Mouse (Mus musculus) kidney, embryonic 14.5 days (tissue): ENCODE data around the gene Rsph6a. TPM values are rescaled to one million over a fixed set of nuclear protein-coding genes. Genes with fewer than 3 reads are reported as not detected.

ENCODE experiments used
- ATAC-seq: fragments of 200-750 bp; cut with Nextera tagmentation; 2 replicates; pipeline ENCODE4 v1.8.0; 2017; ENCODE audit warnings: moderate number of reproducible peaks, mild to moderate bottlenecking, moderate TSS enrichment, moderate library complexity; ENCODE audit not compliant: low FRiP score, low TSS enrichment
- H3K27ac ChIP-seq: fragments of 300-500 bp; sonication (generic); 2 replicates; pipeline ENCODE4 v1.5.1; 2014; ENCODE audit warnings: low read depth, mild to moderate bottlenecking, low read length, moderate library complexity, mixed read lengths
- H3K27me3 ChIP-seq: fragments of 300-500 bp; sonication (generic); 2 replicates; pipeline ENCODE4 v1.6.1; 2014; ENCODE audit warnings: mild to moderate bottlenecking, low read length; ENCODE audit not compliant: control insufficient read depth, insufficient read depth
- H3K36me3 ChIP-seq: fragments of 300-500 bp; sonication (generic); 2 replicates; pipeline ENCODE4 v1.6.1; 2014; ENCODE audit warnings: low read length, mixed read lengths; ENCODE audit not compliant: control insufficient read depth, insufficient read depth
- H3K4me1 ChIP-seq: fragments of 300-500 bp; sonication (generic); 2 replicates; pipeline ENCODE4 v1.6.1; 2014; ENCODE audit warnings: low read length, mixed read lengths; ENCODE audit not compliant: control insufficient read depth, insufficient read depth
- H3K4me2 ChIP-seq: fragments of 300-500 bp; sonication (generic); replicated peaks from 2 replicates; pipeline ENCODE4 v1.6.1; 2014; ENCODE audit warnings: low read depth, mild to moderate bottlenecking, low read length
- H3K4me3 ChIP-seq: fragments of 300-500 bp; sonication (generic); 2 replicates; pipeline ENCODE4 v1.5.1; 2014; ENCODE audit warnings: mild to moderate bottlenecking, low read length
- H3K9ac ChIP-seq: fragments of 300-500 bp; sonication (generic); 2 replicates; pipeline ENCODE4 v1.6.1; 2014; ENCODE audit warnings: low read depth, mild to moderate bottlenecking, low read length, moderate library complexity
- H3K9me3 ChIP-seq: fragments of 300-500 bp; sonication (generic); 2 replicates; pipeline ENCODE4 v1.6.1; 2016; ENCODE audit warnings: low read length; ENCODE audit not compliant: control insufficient read depth
- WGBS: fragments of 180-500 bp; shearing (Covaris S2); extraction: QIAGEN DNeasy Blood & Tissue Kit; methylation state at CpG from one replicate; pipeline ENCODE4 v1.1.7; 2014; 5-methylcytosine and 5-hydroxymethylcytosine counted together
- polyA plus RNA-seq: library from polyadenylated mRNA; unstranded; fragments of >200 nt; fragmentation: Nextera tagmentation; extraction: Ambion mirVana; gene quantifications from 2 replicates; pipeline ENCODE4 v1.2.1, GENCODE M21; 2014

Gene Rsph6a
- polyA plus RNA-seq, 1 experiment from 2014 or later: not detected

- H3K36me3 ChIP-seq: peaks cover 54% of the 10 kb centered on the region
- no peaks in the 10 kb centered on the region for H3K4me1 ChIP-seq
- H3K9ac ChIP-seq: no peak overlapping the region
- no peak overlapping the region for H3K4me3 ChIP-seq
- no peak for ATAC-seq
- no peak overlapping the region for H3K4me2 ChIP-seq
- WGBS: 90% methylated on average over 15 of the region's 15 CpGs
- H3K27ac ChIP-seq: no peak overlapping the region
- no peaks in the 10 kb centered on the region for H3K9me3 ChIP-seq
- H3K27me3 ChIP-seq: no peaks in the 10 kb centered on the region
These were observed 1.9 kb upstream of the Rsph6a start for GRCm38 (mm10) chr7:19052345-19053135.

DNA sequence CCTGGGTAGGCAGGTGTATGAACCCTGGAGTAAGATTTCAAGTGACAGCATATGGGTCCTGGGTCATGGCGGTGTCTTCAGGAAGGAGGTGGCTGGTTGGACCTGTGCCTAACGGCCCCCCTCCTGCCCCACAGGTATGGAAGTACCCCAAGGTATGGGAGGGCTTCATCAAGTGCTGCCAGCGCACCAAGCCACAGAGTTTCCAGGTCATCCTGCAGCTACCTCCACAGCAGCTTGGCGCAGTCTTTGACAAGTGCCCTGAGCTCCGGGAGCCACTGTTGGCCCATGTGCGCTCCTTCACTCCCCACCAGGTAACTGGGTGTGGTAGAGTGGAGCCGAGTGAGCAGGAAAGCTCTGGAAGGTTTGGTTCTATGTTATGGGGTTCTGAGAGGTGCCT, 1.4 kb upstream of the Rsph6a start:
- H3K4me3 ChIP-seq: no peak overlapping the region
- H3K9ac ChIP-seq: no peak overlapping the region
- H3K36me3 ChIP-seq: peaks cover 48% of the 10 kb centered on the region
- H3K9me3 ChIP-seq: no peaks in the 10 kb centered on the region
- H3K4me2 ChIP-seq: no peak overlapping the region
- H3K27me3 ChIP-seq: no peaks in the 10 kb centered on the region
- no peaks in the 10 kb centered on the region for H3K4me1 ChIP-seq
- ATAC-seq: no peak
- WGBS: 90% methylated on average over 7 of the region's 7 CpGs
- H3K27ac ChIP-seq: no peak overlapping the region

DNA sequence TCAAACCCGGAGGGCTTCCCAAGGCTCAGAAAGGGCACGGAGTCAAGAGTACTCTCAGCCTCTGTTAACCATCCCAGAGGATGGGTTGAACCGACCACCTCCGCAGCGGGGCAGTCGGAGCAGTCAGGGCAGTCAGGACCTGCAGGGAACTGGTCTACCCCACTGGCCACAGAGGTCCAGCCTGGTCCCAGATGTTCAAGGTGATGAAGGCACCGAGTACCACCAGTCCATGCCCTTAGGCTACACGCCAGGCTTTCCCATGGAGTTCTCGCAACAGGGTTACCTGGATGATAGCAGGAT, 237 bp downstream of the Rsph6a start:
- Histone ChIP-seq H3K9ac (no peak overlapping the region), H3K27ac (no peak overlapping the region), H3K36me3 (peaks cover 33% of the 10 kb centered on the region), H3K4me3 (no peak overlapping the region), H3K4me2 (peak overlapping the region; percentile 4; the same call in 1 of the 2 replicates), H3K4me1 (no peaks in the 10 kb centered on the region), H3K27me3 (no peaks in the 10 kb centered on the region), H3K9me3 (no peaks in the 10 kb centered on the region)
- no peak; the same call in 1 of the 2 replicates for ATAC-seq
- 74% methylated on average over 9 of the region's 9 CpGs for WGBS

DNA sequence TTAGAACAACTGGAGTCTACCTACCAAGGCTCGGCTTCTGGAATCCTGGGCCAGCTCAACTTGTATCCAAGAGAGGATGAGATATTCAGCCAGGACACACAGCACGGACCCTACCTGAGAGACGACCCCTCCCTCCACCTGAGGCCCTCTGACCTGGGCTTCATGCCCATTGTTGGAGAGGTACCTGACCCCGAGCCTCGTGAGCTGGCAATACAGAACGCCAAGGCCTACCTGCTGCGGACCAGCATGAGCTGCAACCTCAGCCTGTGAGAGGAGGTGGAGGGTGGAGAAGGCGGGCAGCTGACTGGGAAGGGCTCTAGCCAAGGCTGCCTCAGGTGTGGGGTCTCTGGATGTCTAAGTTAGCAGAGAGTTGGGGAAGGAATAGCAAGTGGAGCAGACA, 618 bp downstream of the Rsph6a start:
- H3K27ac ChIP-seq: no peak overlapping the region
- H3K9ac ChIP-seq: no peak overlapping the region
- H3K4me2 ChIP-seq: no peak overlapping the region
- no peak for ATAC-seq
- H3K4me1 ChIP-seq: no peaks in the 10 kb centered on the region
- no peak overlapping the region for H3K4me3 ChIP-seq
- peaks cover 29% of the 10 kb centered on the region for H3K36me3 ChIP-seq
- H3K27me3 ChIP-seq: no peaks in the 10 kb centered on the region
- H3K9me3 ChIP-seq: no peaks in the 10 kb centered on the region
- 91% methylated on average over 8 of the region's 8 CpGs for WGBS

GRCm38 (mm10) chr7:19057405-19057804, 2.9 kb downstream of the Rsph6a start:
- Histone ChIP-seq H3K36me3 (peaks cover 8% of the 10 kb centered on the region), H3K27ac (no peak overlapping the region), H3K9me3 (no peaks in the 10 kb centered on the region), H3K9ac (no peak overlapping the region), H3K4me3 (no peak overlapping the region), H3K4me2 (no peak overlapping the region), H3K4me1 (no peaks in the 10 kb centered on the region), H3K27me3 (no peaks in the 10 kb centered on the region)
- no peak for ATAC-seq
- 79% methylated on average over 10 of the region's 10 CpGs for WGBS

DNA sequence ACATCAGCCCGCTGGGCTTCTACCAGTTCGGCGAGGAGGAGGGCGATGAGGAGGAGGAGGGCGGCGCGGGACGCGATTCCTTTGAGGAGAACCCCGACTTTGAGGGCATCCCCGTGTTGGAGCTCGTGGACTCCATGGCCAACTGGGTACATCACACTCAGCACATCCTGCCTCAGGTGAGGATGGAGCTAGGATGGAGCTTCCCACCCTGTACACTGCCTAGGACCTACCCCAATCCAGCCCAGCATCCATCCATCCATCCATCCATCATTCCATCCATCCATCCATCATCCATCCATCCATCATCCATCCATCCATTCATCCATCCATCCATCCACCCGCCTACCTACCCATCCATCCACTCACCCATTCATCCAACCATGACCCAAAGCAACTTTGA, 11.4 kb downstream of the Rsph6a start:
- H3K27me3 ChIP-seq: peaks cover 29% of the 10 kb centered on the region
- 52% methylated on average over 13 of the region's 13 CpGs for whole genome bisulfite sequencing
- no peaks in the 10 kb centered on the region for H3K36me3 ChIP-seq
- no peak overlapping the region for H3K4me2 ChIP-seq
- H3K27ac ChIP-seq: no peak overlapping the region
- 0 out of 2 replicates have a peak overlapping the region, but pooled peaks have one; percentile 6 for H3K4me3 ChIP-seq
- no peak overlapping the region for H3K9ac ChIP-seq
- ATAC-seq: no peak
- H3K4me1 ChIP-seq: no peaks in the 10 kb centered on the region
- H3K9me3 ChIP-seq: 0 out of 2 replicates have a peak, but pooled peaks cover 5% of the 10 kb centered on the region

GRCm38 (mm10) chr7:19067063-19067462, 12.6 kb downstream of the Rsph6a start:
- Histone ChIP-seq H3K27ac (no peak overlapping the region), H3K27me3 (peaks cover 29% of the 10 kb centered on the region), H3K9me3 (0 out of 2 replicates have a peak, but pooled peaks cover 5% of the 10 kb centered on the region), H3K4me3 (no peak overlapping the region), H3K4me1 (no peaks in the 10 kb centered on the region), H3K36me3 (no peaks in the 10 kb centered on the region), H3K9ac (no peak overlapping the region), H3K4me2 (no peak overlapping the region)
- ATAC-seq: no peak
- 45% methylated on average over 14 of the region's 14 CpGs for WGBS

- H3K4me3 ChIP-seq: no peak overlapping the region
- 69% methylated on average over 14 of the region's 14 CpGs for WGBS
- no peak for ATAC-seq
These were observed 13.4 kb downstream of the Rsph6a start for GRCm38 (mm10) chr7:19067935-19068334.

DNA sequence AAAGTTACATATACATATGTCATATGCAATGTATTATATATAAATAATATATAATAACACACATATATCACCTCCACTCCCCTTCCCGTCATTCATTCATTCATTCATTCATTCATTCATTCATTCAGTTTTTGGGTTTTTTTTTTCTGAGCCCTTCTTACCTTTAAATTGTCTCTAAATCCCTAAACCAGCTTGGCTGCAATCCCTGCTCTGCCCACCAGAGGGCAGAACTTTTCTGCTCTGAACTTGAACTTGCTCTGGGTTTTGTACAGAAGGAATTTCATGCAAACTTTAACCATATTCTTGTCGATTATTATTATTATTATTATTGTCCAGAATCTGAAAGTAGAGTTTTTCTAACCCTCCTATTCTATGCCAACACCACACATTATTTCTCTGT, 14.2 kb downstream of the Rsph6a start:
- Histone ChIP-seq H3K9ac (no peak overlapping the region), H3K4me2 (no peak overlapping the region), H3K27me3 (peaks cover 29% of the 10 kb centered on the region), H3K27ac (no peak overlapping the region), H3K4me3 (no peak overlapping the region), H3K36me3 (no peaks in the 10 kb centered on the region), H3K9me3 (0 out of 2 replicates have a peak, but pooled peaks cover 5% of the 10 kb centered on the region), H3K4me1 (no peaks in the 10 kb centered on the region)
- no peak for ATAC-seq
- WGBS: 5% methylated on average over 2 of the region's 2 CpGs

More at GRCm38 (mm10) chr7:19067935-19068334, 13.4 kb downstream of the Rsph6a start:
- Histone ChIP-seq H3K9me3 (0 out of 2 replicates have a peak, but pooled peaks cover 5% of the 10 kb centered on the region), H3K27ac (no peak overlapping the region), H3K4me1 (no peaks in the 10 kb centered on the region), H3K36me3 (no peaks in the 10 kb centered on the region), H3K27me3 (peaks cover 29% of the 10 kb centered on the region), H3K4me2 (no peak overlapping the region), H3K9ac (no peak overlapping the region)
